Mouse (Mus musculus) megakaryocyte, embryonic 14.5 days (primary cell): ENCODE results near the gene 4930467E23Rik. TPM values are rescaled to one million over a fixed set of nuclear protein-coding genes. Genes with fewer than 3 reads are reported as not detected.
"Not testable (repeated sequence)": the region's sequence is repeated elsewhere in the genome, so short reads cannot be mapped to it uniquely, and the experiment has no call there.

ENCODE experiments used
- H3K27me3 ChIP-seq: replicated peaks from 2 replicates; pipeline ENCODE3; 2012; ENCODE audit warnings: inconsistent platforms
- H3K36me3 ChIP-seq: replicated peaks from 2 replicates; pipeline ENCODE3; 2012; ENCODE audit warnings: low read length, inconsistent platforms, mixed read lengths
- H3K4me1 ChIP-seq: 2 replicates; pipeline ENCODE4 v1.6.1; 2012; ENCODE audit warnings: inconsistent platforms
- H3K4me3 ChIP-seq: replicated peaks from 2 replicates; pipeline ENCODE3; 2012; ENCODE audit warnings: moderate library complexity, mild to moderate bottlenecking, inconsistent platforms
- H3K9me3 ChIP-seq: 2 replicates; pipeline ENCODE4 v1.6.1; 2012; ENCODE audit warnings: inconsistent platforms
- polyA plus RNA-seq: library from polyadenylated mRNA; stranded (reverse); fragments of >175 nt; gene quantifications from 2 replicates; pipeline ENCODE4 v1.2.3, GENCODE M21; 2012; ENCODE audit warnings: low replicate concordance; ENCODE audit not compliant: insufficient read depth

The 4930467E23Rik gene
- polyA plus RNA-seq, 1 experiment = not detected

GRCm38 (mm10) chr8:19706101-19706725 is 23.2 kb upstream of the 4930467E23Rik start:
- H3K36me3 ChIP-seq, H3K4me1 ChIP-seq, H3K4me3 ChIP-seq, H3K27me3 ChIP-seq, H3K9me3 ChIP-seq: not testable (repeated sequence)

- not testable (repeated sequence) for H3K9me3 ChIP-seq, H3K27me3 ChIP-seq, H3K4me1 ChIP-seq, H3K36me3 ChIP-seq
- peak overlapping the region; percentile 1 for H3K4me3 ChIP-seq
Observed at GRCm38 (mm10) chr8:19706918-19707760, 22.2 kb upstream of the 4930467E23Rik start.

GRCm38 (mm10) chr8:19707761-19708443 is 21.5 kb upstream of the 4930467E23Rik start:
- not testable (repeated sequence) for H3K9me3 ChIP-seq, H3K36me3 ChIP-seq, H3K27me3 ChIP-seq, H3K4me1 ChIP-seq, H3K4me3 ChIP-seq

GRCm38 (mm10) chr8:19708976-19709375 is 20.4 kb upstream of the 4930467E23Rik start:
- not testable (repeated sequence) for H3K9me3 ChIP-seq, H3K27me3 ChIP-seq, H3K4me3 ChIP-seq, H3K36me3 ChIP-seq, H3K4me1 ChIP-seq

- H3K4me3 ChIP-seq, H3K36me3 ChIP-seq, H3K4me1 ChIP-seq, H3K9me3 ChIP-seq, H3K27me3 ChIP-seq: not testable (repeated sequence)
Observed at GRCm38 (mm10) chr8:19709488-19709887, 19.9 kb upstream of the 4930467E23Rik start.

GRCm38 (mm10) chr8:19711171-19711860 is 18.1 kb upstream of the 4930467E23Rik start:
- not testable (repeated sequence) for H3K4me3 ChIP-seq, H3K9me3 ChIP-seq, H3K27me3 ChIP-seq, H3K4me1 ChIP-seq, H3K36me3 ChIP-seq

GRCm38 (mm10) chr8:19712227-19712750 is 17.1 kb upstream of the 4930467E23Rik start:
- H3K36me3 ChIP-seq, H3K9me3 ChIP-seq, H3K27me3 ChIP-seq, H3K4me1 ChIP-seq, H3K4me3 ChIP-seq: not testable (repeated sequence)

- not testable (repeated sequence) for H3K36me3 ChIP-seq, H3K4me3 ChIP-seq, H3K27me3 ChIP-seq, H3K4me1 ChIP-seq, H3K9me3 ChIP-seq
Observed at GRCm38 (mm10) chr8:19712816-19713215, 16.6 kb upstream of the 4930467E23Rik start.

GRCm38 (mm10) chr8:19713232-19713834 is 16.0 kb upstream of the 4930467E23Rik start:
- H3K4me1 ChIP-seq, H3K4me3 ChIP-seq, H3K9me3 ChIP-seq, H3K27me3 ChIP-seq, H3K36me3 ChIP-seq: not testable (repeated sequence)

- not testable (repeated sequence) for H3K27me3 ChIP-seq, H3K4me1 ChIP-seq, H3K4me3 ChIP-seq, H3K36me3 ChIP-seq, H3K9me3 ChIP-seq
Observed at GRCm38 (mm10) chr8:19714426-19714825, 14.9 kb upstream of the 4930467E23Rik start.

GRCm38 (mm10) chr8:19715266-19715665 is 14.1 kb upstream of the 4930467E23Rik start:
- not testable (repeated sequence) for H3K9me3 ChIP-seq, H3K4me1 ChIP-seq, H3K4me3 ChIP-seq, H3K27me3 ChIP-seq, H3K36me3 ChIP-seq

- H3K36me3 ChIP-seq, H3K9me3 ChIP-seq, H3K4me1 ChIP-seq, H3K27me3 ChIP-seq, H3K4me3 ChIP-seq: not testable (repeated sequence)
Observed at GRCm38 (mm10) chr8:19717851-19718250, 11.5 kb upstream of the 4930467E23Rik start.

- not testable (repeated sequence) for H3K4me1 ChIP-seq, H3K36me3 ChIP-seq, H3K27me3 ChIP-seq, H3K9me3 ChIP-seq, H3K4me3 ChIP-seq
Observed at GRCm38 (mm10) chr8:19719513-19719912, 9.9 kb upstream of the 4930467E23Rik start.

GRCm38 (mm10) chr8:19724871-19725270 is 4.5 kb upstream of the 4930467E23Rik start:
- not testable (repeated sequence) for H3K4me3 ChIP-seq, H3K4me1 ChIP-seq

GRCm38 (mm10) chr8:19751773-19752172 is 22.4 kb downstream of the 4930467E23Rik start:
- not testable (repeated sequence) for H3K9me3 ChIP-seq, H3K27me3 ChIP-seq, H3K36me3 ChIP-seq, H3K4me3 ChIP-seq, H3K4me1 ChIP-seq

More at GRCm38 (mm10) chr8:19724871-19725270, 4.5 kb upstream of the 4930467E23Rik start:
- H3K27me3 ChIP-seq, H3K36me3 ChIP-seq, H3K9me3 ChIP-seq: not testable (repeated sequence)
